Mouse (Mus musculus): Measurements from ENCODE around the gene Shq1. TPM values are rescaled to one million over a fixed set of nuclear protein-coding genes. Genes with fewer than 3 reads are reported as not detected.
A peak's percentile ranks its signal among the peaks of the same experiment; 100 is the strongest.

Shq1 gene
- polyA plus RNA-seq, 1 experiment: 4.6 TPM

- Histone ChIP-seq H3K27me3 (replicated peaks; ENCODE audit: control insufficient read depth, insufficient read depth, low read length) (no peaks in the 10 kb centered on the region), H3K27ac (ENCODE audit: insufficient read depth, low read depth, low read length) (no peak overlapping the region), H3K4me1 (ENCODE audit: control insufficient read depth, insufficient read depth, low read length) (peaks cover 6% of the 10 kb centered on the region; the same call in 1 of the 2 replicates), H3K4me3 (ENCODE audit: insufficient read depth, low read depth, low read length) (no peak overlapping the region), H3K36me3 (ENCODE audit: control insufficient read depth, insufficient read depth, low read length) (no peaks in the 10 kb centered on the region)
- 87% methylated on average over 6 of the region's 6 CpGs for WGBS
- TF ChIP-seq CTCF (conservative IDR thresholded peaks at IDR 0.05; ENCODE audit: insufficient read depth, insufficient read length, low read depth, low read length): no peak
- TF ChIP-seq POLR2A (IDR thresholded peaks at IDR 0.05; ENCODE audit: low read depth, low read length): no peak
- DNase-seq: no peak
Observed at GRCm38 (mm10) chr6:100527161-100527560, 143.8 kb downstream of the Shq1 start.

- 29% methylated on average over 9 of the region's 9 CpGs for WGBS
- Histone ChIP-seq H3K4me1 (ENCODE audit: control insufficient read depth, insufficient read depth, low read length) (peaks cover 6% of the 10 kb centered on the region; the same call in 1 of the 2 replicates), H3K4me3 (ENCODE audit: insufficient read depth, low read depth, low read length) (no peak overlapping the region), H3K27me3 (replicated peaks; ENCODE audit: control insufficient read depth, insufficient read depth, low read length) (no peaks in the 10 kb centered on the region), H3K36me3 (ENCODE audit: control insufficient read depth, insufficient read depth, low read length) (no peaks in the 10 kb centered on the region), H3K27ac (ENCODE audit: insufficient read depth, low read depth, low read length) (no peak overlapping the region)
- TF ChIP-seq POLR2A (IDR thresholded peaks at IDR 0.05; ENCODE audit: low read depth, low read length) (no peak), CTCF (conservative IDR thresholded peaks at IDR 0.05; ENCODE audit: insufficient read depth, insufficient read length, low read depth, low read length) (no peak)
- no peak for DNase-seq
Observed at GRCm38 (mm10) chr6:100526066-100526465, 144.9 kb downstream of the Shq1 start.

GRCm38 (mm10) chr6:100525496-100525895 is 145.5 kb downstream of the Shq1 start:
- Histone ChIP-seq H3K4me3 (ENCODE audit: insufficient read depth, low read depth, low read length) (no peak overlapping the region), H3K36me3 (ENCODE audit: control insufficient read depth, insufficient read depth, low read length) (no peaks in the 10 kb centered on the region), H3K27ac (ENCODE audit: insufficient read depth, low read depth, low read length) (no peak overlapping the region), H3K4me1 (ENCODE audit: control insufficient read depth, insufficient read depth, low read length) (peaks cover 6% of the 10 kb centered on the region; the same call in 1 of the 2 replicates), H3K27me3 (replicated peaks; ENCODE audit: control insufficient read depth, insufficient read depth, low read length) (no peaks in the 10 kb centered on the region)
- WGBS: 8% methylated on average over 3 of the region's 3 CpGs
- DNase-seq: peak; percentile 58
- TF ChIP-seq POLR2A (IDR thresholded peaks at IDR 0.05; ENCODE audit: low read depth, low read length) (no peak), CTCF (conservative IDR thresholded peaks at IDR 0.05; ENCODE audit: insufficient read depth, insufficient read length, low read depth, low read length) (no peak)

- H3K36me3 ChIP-seq (ENCODE audit: control insufficient read depth, insufficient read depth, low read length): no peaks in the 10 kb centered on the region
- WGBS: 78% methylated on average over 3 of the region's 3 CpGs
- peaks cover 6% of the 10 kb centered on the region; the same call in 1 of the 2 replicates for H3K4me1 ChIP-seq (ENCODE audit: control insufficient read depth, insufficient read depth, low read length)
- TF ChIP-seq CTCF (conservative IDR thresholded peaks at IDR 0.05; ENCODE audit: insufficient read depth, insufficient read length, low read depth, low read length): no peak
- TF ChIP-seq POLR2A (IDR thresholded peaks at IDR 0.05; ENCODE audit: low read depth, low read length): no peak
- H3K27ac ChIP-seq (ENCODE audit: insufficient read depth, low read depth, low read length): no peak overlapping the region
- no peak overlapping the region for H3K4me3 ChIP-seq (ENCODE audit: insufficient read depth, low read depth, low read length)
- no peak for DNase-seq
- no peaks in the 10 kb centered on the region for H3K27me3 ChIP-seq (replicated peaks; ENCODE audit: control insufficient read depth, insufficient read depth, low read length)
Observed at GRCm38 (mm10) chr6:100522495-100522894, 148.5 kb downstream of the Shq1 start.

GRCm38 (mm10) chr6:100521615-100522398 is 149.2 kb downstream of the Shq1 start:
- H3K27ac ChIP-seq (ENCODE audit: insufficient read depth, low read depth, low read length): no peak overlapping the region
- 84% methylated on average over 2 of the region's 2 CpGs for WGBS
- H3K4me3 ChIP-seq (ENCODE audit: insufficient read depth, low read depth, low read length): no peak overlapping the region
- H3K36me3 ChIP-seq (ENCODE audit: control insufficient read depth, insufficient read depth, low read length): no peaks in the 10 kb centered on the region
- peaks cover 6% of the 10 kb centered on the region; the same call in 1 of the 2 replicates for H3K4me1 ChIP-seq (ENCODE audit: control insufficient read depth, insufficient read depth, low read length)
- no peaks in the 10 kb centered on the region for H3K27me3 ChIP-seq (replicated peaks; ENCODE audit: control insufficient read depth, insufficient read depth, low read length)
- no peak for TF ChIP-seq CTCF (conservative IDR thresholded peaks at IDR 0.05; ENCODE audit: insufficient read depth, insufficient read length, low read depth, low read length)
- TF ChIP-seq POLR2A (IDR thresholded peaks at IDR 0.05; ENCODE audit: low read depth, low read length): no peak
- no peak for DNase-seq

- no peak overlapping the region for H3K4me3 ChIP-seq (ENCODE audit: insufficient read depth, low read depth, low read length)
- WGBS: 68% methylated on average over 5 of the region's 5 CpGs
- H3K4me1 ChIP-seq (ENCODE audit: control insufficient read depth, insufficient read depth, low read length): peaks cover 1% of the 10 kb centered on the region; the same call in 1 of the 2 replicates
- H3K36me3 ChIP-seq (ENCODE audit: control insufficient read depth, insufficient read depth, low read length): no peaks in the 10 kb centered on the region
- DNase-seq: no peak
- H3K27ac ChIP-seq (ENCODE audit: insufficient read depth, low read depth, low read length): no peak overlapping the region
- H3K27me3 ChIP-seq (replicated peaks; ENCODE audit: control insufficient read depth, insufficient read depth, low read length): no peaks in the 10 kb centered on the region
- no peak for TF ChIP-seq POLR2A (IDR thresholded peaks at IDR 0.05; ENCODE audit: low read depth, low read length)
- TF ChIP-seq CTCF (conservative IDR thresholded peaks at IDR 0.05; ENCODE audit: insufficient read depth, insufficient read length, low read depth, low read length): no peak
Observed at GRCm38 (mm10) chr6:100520558-100521099, 150.3 kb downstream of the Shq1 start.

- H3K27ac ChIP-seq (ENCODE audit: insufficient read depth, low read depth, low read length): no peak overlapping the region
- no peaks in the 10 kb centered on the region for H3K27me3 ChIP-seq (replicated peaks; ENCODE audit: control insufficient read depth, insufficient read depth, low read length)
- DNase-seq: no peak
- TF ChIP-seq CTCF (conservative IDR thresholded peaks at IDR 0.05; ENCODE audit: insufficient read depth, insufficient read length, low read depth, low read length): no peak
- no peak for TF ChIP-seq POLR2A (IDR thresholded peaks at IDR 0.05; ENCODE audit: low read depth, low read length)
- H3K36me3 ChIP-seq (ENCODE audit: control insufficient read depth, insufficient read depth, low read length): no peaks in the 10 kb centered on the region
- no peaks in the 10 kb centered on the region for H3K4me1 ChIP-seq (ENCODE audit: control insufficient read depth, insufficient read depth, low read length)
- H3K4me3 ChIP-seq (ENCODE audit: insufficient read depth, low read depth, low read length): no peak overlapping the region
- 52% methylated on average over 12 of the region's 12 CpGs for WGBS
Observed at GRCm38 (mm10) chr6:100519837-100520236, 151.1 kb downstream of the Shq1 start.

Other genes with a start within 250 kb of the Shq1 start
- 0.66 and 0.86 TPM in 2 replicates for gene Gxylt2, start 33.6 kb upstream of the Shq1 start, polyA plus RNA-seq (2012; rRNA removed)
- 12.4 and 14.7 TPM in 2 replicates for gene Ppp4r2, start 162.5 kb upstream of the Shq1 start, polyA plus RNA-seq (2012; rRNA removed)

Data from kidney, adult 2 months (tissue).